Mouse (Mus musculus) megakaryocyte, embryonic 14.5 days (primary cell): ENCODE measurements around the gene Uqcr11. TPM values are rescaled to one million over a fixed set of nuclear protein-coding genes. Genes with fewer than 3 reads are reported as not detected.

ENCODE experiments used
- H3K27me3 ChIP-seq: replicated peaks from 2 replicates; pipeline ENCODE3; 2012; ENCODE audit warnings: inconsistent platforms
- H3K36me3 ChIP-seq: replicated peaks from 2 replicates; pipeline ENCODE3; 2012; ENCODE audit warnings: low read length, inconsistent platforms, mixed read lengths
- H3K4me1 ChIP-seq: 2 replicates; pipeline ENCODE4 v1.6.1; 2012; ENCODE audit warnings: inconsistent platforms
- H3K4me3 ChIP-seq: replicated peaks from 2 replicates; pipeline ENCODE3; 2012; ENCODE audit warnings: moderate library complexity, mild to moderate bottlenecking, inconsistent platforms
- H3K9me3 ChIP-seq: 2 replicates; pipeline ENCODE4 v1.6.1; 2012; ENCODE audit warnings: inconsistent platforms
- FLI1 ChIP-seq: IDR thresholded peaks from 2 replicates; pipeline ENCODE4 v1.6.1; 2012; ENCODE audit warnings: low read length, inconsistent platforms, mixed read lengths
- GATA1 ChIP-seq: IDR thresholded peaks from 3 replicates; pipeline ENCODE4 v1.6.1; 2012; ENCODE audit warnings: mixed read lengths, low read length, inconsistent platforms, borderline replicate concordance
- polyA plus RNA-seq: library from polyadenylated mRNA; stranded (reverse); fragments of >175 nt; gene quantifications from 2 replicates; pipeline ENCODE4 v1.2.3, GENCODE M21; 2012; ENCODE audit warnings: low replicate concordance; ENCODE audit not compliant: insufficient read depth

The Uqcr11 gene
- polyA plus RNA-seq, 1 experiment = 1,591 TPM

DNA sequence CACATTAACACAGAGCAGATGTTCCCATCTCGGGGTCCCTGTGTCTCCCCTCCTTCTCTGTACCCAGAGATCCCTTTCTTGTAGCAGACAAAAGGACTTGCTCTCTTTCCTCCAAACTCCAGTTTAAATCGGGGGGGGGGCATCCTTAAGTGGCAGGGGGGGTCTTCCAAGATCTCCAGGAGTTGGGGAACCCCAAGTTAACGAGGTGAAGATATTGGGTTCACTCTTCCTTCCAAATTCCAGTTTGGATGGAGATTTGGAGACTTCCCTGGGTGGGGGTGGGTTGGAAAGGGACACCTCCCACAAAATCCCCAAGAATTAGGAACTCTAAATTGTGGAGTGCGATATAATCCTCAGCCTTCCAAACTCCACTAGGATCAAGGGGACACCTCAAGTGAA is 25.8 kb upstream of the Uqcr11 start:
- TF ChIP-seq GATA1 (no peak), FLI1 (no peak)
- peaks cover 37% of the 10 kb centered on the region for H3K36me3 ChIP-seq
- H3K4me1 ChIP-seq = peaks cover 56% of the 10 kb centered on the region
- H3K27me3 ChIP-seq = no peaks in the 10 kb centered on the region
- no peaks in the 10 kb centered on the region for H3K9me3 ChIP-seq
- H3K4me3 ChIP-seq = peak overlapping the region; percentile 96

DNA sequence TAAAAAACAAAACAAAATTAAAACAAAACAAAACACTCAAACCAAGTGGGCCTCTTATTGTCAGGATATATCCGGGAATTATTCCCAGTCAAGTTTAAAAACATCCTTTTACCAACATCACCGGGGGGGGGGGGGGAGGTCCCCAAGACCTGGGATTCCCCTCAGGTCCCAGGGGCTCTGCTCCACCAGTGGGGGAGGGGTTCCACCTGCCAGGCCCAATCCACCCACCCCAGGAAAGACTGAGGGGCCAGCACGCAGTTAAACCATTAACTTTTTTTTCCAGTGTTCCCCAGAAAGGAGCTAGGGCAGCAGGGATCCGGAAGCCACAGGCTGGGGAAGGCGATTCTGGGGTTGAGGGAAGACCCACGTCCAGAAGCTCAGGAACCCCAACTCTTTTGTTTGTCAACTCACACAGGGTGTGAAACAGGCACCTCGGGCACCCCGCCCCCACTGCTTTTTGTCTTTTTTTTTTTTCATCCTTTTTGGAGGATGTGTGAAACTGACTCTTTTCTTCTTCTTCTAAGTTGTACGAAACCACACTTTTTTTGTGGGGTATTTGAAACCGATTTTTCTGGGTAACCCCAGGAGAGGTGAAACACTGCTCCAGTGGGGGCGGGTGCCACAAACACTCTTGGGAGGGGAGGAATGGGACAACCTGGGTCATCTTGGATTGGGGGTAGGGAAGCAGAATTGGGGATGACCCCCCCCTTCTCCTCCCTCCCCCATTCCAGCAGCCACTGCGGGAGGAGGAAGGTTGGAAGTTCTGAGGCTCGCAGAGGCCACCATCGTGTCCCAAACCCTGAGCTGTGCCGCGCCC is 25.1 kb upstream of the Uqcr11 start:
- Histone ChIP-seq H3K27me3 (no peaks in the 10 kb centered on the region), H3K4me3 (peak overlapping the region; percentile 96), H3K9me3 (no peaks in the 10 kb centered on the region), H3K4me1 (peaks cover 58% of the 10 kb centered on the region), H3K36me3 (peaks cover 43% of the 10 kb centered on the region)
- TF ChIP-seq GATA1 (no peak), FLI1 (no peak)

DNA sequence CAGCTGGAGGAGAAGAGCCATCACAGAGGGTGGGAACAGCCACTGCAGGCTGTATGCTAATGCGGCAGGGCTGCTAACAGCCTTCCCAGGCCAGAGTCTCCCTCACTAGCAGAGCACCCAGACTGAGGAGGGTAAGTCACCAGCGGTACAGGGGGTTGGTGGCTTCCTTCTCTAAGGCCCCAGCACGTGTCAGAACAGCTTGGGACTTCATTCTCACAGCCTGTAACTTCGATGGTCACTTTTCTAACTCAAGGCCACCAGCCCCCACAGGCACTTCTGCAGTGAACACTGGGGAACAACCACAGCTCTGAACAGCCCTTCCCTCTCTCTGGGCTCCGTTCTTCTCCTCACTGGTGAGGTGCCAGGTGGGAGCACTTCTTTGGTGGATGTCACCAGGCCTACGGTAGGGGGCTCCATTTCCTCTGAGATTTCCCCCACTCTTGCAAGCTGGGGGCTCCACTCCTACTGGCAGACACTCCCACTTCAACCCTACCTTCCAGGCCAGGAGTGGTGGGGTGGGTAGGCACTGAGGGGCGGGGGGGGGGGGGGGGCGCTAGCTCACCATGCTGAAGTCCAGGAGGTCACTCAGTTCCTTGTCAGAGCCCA is 23.8 kb upstream of the Uqcr11 start:
- Histone ChIP-seq H3K36me3 (peaks cover 56% of the 10 kb centered on the region), H3K9me3 (0 out of 2 replicates have a peak, but pooled peaks cover under 1% of the 10 kb centered on the region), H3K4me1 (peaks cover 45% of the 10 kb centered on the region), H3K27me3 (no peaks in the 10 kb centered on the region), H3K4me3 (no peak overlapping the region)
- TF ChIP-seq GATA1 = no peak
- no peak for TF ChIP-seq FLI1

DNA sequence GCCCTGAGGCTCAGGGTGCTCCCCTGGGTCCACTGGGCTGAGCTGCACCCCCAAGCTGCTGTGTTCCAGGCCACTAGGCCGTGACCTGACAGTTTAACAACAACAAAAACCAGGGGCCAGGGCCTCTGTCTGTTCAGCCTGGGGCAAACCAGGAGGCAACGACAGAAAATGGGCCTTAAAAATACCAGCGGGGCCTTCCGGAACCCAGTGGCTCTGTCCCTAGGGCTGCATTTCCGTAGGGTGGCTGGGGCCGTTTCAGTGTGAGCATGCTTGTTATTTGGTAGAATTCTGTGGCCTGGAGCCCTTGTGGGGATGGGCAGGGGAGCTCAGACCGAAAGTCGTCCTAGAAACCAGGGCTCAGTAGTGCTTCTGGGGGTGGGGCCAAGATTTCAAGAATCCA is 23.2 kb upstream of the Uqcr11 start:
- Histone ChIP-seq H3K4me3 (no peak overlapping the region), H3K4me1 (peaks cover 41% of the 10 kb centered on the region), H3K27me3 (no peaks in the 10 kb centered on the region), H3K36me3 (peaks cover 63% of the 10 kb centered on the region), H3K9me3 (0 out of 2 replicates have a peak, but pooled peaks cover 5% of the 10 kb centered on the region)
- TF ChIP-seq FLI1 (no peak), GATA1 (no peak)

DNA sequence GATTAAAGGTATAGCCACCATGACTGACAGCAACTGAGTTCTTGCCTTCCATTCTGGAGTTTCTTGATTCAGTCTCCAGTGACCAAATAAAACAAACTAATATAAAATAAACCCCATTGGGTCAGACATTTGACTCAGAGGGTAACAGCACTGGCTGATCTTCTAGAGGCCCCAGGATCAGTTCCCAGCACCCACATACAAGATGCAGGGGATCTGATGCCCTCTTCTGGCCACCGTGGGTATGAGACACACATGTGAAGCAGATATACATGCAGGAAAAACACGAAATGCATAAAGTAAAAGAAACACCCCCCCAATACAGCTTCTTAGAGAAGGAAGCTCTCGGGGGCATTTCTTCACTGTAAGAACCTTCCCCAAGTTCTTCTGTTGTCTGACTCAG is 18.4 kb upstream of the Uqcr11 start:
- TF ChIP-seq FLI1 = no peak
- TF ChIP-seq GATA1 = no peak
- H3K4me1 ChIP-seq = peaks cover 46% of the 10 kb centered on the region
- peaks cover 99% of the 10 kb centered on the region for H3K36me3 ChIP-seq
- no peak overlapping the region for H3K4me3 ChIP-seq
- 0 out of 2 replicates have a peak, but pooled peaks cover 5% of the 10 kb centered on the region for H3K9me3 ChIP-seq
- no peaks in the 10 kb centered on the region for H3K27me3 ChIP-seq

DNA sequence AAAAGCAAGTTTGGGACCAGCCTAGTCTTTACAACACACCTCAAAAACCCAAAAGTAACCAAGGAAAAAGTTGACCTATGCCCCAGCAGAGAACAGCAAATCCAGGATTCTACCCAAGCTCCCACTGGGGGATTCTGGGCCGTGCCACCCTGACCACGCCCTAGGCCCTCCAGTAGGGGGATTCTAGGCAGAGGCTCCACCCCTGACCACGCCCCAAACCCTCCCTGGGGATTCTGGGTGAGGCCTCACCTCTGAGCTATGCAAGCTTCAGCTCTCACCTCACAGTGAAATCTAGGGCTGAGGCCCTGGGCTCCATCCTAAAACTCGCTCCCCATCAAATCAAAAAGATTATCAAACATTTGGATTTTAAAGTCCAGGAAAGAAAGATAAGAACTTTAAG is 16.9 kb upstream of the Uqcr11 start:
- Histone ChIP-seq H3K4me3 (no peak overlapping the region), H3K9me3 (0 out of 2 replicates have a peak, but pooled peaks cover 5% of the 10 kb centered on the region), H3K36me3 (peaks cover 99% of the 10 kb centered on the region), H3K27me3 (no peaks in the 10 kb centered on the region), H3K4me1 (peaks cover 56% of the 10 kb centered on the region)
- no peak for TF ChIP-seq FLI1
- no peak for TF ChIP-seq GATA1

DNA sequence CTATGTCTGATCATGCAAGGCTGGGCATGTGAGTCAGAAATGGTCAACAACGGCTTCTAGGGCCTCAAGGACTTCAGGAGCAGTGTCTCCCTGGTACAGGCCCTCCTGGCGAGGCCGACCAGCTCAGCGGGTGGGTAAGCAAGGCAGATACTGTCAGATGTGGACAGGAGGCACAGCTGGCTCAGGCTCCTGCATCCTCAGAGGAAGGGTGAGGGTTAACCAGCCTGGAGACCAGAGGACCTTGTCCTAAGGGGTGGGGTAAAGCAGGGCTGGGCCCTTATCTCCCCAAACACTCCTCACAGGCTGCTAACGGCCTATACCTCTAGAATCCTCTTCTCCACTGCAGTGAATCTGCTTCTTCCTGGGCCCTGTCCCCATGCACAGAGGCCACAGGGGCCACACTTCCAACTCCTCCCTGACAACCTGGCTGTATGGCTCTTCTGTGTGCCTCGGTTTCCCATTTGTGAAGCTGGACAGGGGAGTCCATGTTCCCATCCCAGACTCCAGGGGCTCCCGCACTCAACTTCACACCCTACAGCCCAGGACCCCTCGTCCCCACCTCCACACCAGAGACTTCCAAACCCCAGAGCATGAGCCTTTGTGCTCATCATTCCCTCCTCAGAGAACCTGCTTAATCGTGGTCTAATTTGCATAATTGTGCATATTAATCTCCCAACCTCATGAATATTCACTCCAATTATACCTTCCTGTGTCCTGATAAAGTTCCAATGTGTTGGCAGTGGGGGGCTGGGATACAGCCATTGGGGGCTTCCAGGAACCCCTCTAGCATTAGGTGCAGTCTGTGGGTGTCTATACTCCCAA is 15.2 kb upstream of the Uqcr11 start:
- H3K4me1 ChIP-seq = peaks cover 54% of the 10 kb centered on the region
- TF ChIP-seq GATA1 (no peak), FLI1 (no peak)
- 0 out of 2 replicates have a peak, but pooled peaks cover 5% of the 10 kb centered on the region for H3K9me3 ChIP-seq
- no peak overlapping the region for H3K4me3 ChIP-seq
- H3K36me3 ChIP-seq = peaks cover 100% of the 10 kb centered on the region
- no peaks in the 10 kb centered on the region for H3K27me3 ChIP-seq

DNA sequence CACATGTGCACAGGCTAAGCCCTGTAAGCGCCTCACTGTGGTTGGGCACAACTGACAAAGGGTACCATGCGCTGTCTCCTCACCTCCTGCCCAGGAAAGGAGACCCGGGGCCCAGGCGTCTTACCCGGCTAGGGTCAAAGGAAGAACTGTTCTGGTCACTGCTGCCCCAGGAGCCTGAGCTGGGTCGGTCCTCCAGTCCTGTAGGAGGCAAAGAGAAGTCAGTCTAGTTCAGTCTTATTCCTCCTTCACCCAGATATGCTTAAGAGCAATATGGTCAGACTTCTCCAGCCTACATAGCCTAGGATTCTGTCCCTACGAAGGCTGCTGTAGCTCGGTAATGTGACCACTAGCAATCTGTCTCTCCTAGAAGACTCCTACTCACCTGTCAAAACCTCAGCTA is 14.6 kb upstream of the Uqcr11 start:
- TF ChIP-seq FLI1 (no peak), GATA1 (no peak)
- Histone ChIP-seq H3K4me1 (peaks cover 53% of the 10 kb centered on the region), H3K4me3 (no peak overlapping the region), H3K9me3 (0 out of 2 replicates have a peak, but pooled peaks cover 5% of the 10 kb centered on the region), H3K27me3 (no peaks in the 10 kb centered on the region), H3K36me3 (peaks cover 100% of the 10 kb centered on the region)

DNA sequence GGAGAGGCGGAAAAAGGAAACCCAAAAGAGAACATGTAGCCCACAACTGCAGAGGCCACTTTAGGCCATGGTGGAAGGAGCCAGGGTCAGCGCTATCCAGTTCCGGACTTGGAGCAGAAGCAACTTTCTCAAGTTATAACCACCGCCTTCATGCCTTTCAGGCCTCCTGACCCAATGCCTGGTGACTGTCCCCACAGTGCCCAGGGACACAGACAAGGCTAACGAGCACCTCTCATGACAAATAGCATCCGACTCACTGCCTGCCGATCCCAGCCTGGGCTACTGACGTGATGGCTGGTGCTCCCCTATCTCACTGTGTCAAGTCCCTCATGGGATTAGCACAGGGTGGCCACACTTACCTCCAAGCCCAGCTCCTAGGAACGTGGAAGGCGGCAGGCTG is 14.1 kb upstream of the Uqcr11 start:
- H3K4me3 ChIP-seq = peak overlapping the region; percentile 29
- H3K36me3 ChIP-seq = peaks cover 100% of the 10 kb centered on the region
- TF ChIP-seq FLI1 (no peak), GATA1 (no peak)
- H3K4me1 ChIP-seq = peaks cover 53% of the 10 kb centered on the region
- no peaks in the 10 kb centered on the region for H3K27me3 ChIP-seq
- H3K9me3 ChIP-seq = 0 out of 2 replicates have a peak, but pooled peaks cover 5% of the 10 kb centered on the region

DNA sequence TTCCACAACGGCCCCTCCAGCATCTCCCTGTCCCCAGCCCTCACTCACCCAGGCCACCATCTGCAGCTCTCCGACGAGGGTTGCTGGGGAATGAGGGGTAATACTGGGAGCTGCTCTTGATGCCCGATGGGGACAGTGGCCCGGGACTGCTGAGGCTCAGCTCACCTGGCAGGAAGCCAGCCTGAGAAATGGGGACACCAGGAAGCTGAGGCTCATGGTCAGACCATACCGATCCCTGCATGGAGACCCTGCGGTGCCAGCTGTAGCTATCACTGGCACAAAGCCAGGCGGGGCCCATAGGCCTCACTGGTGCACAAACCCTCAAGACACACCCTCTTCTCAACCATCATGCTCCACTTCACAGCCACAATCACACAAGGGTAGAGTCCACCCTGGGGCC is 12.8 kb upstream of the Uqcr11 start:
- peaks cover 46% of the 10 kb centered on the region for H3K4me1 ChIP-seq
- TF ChIP-seq GATA1 (no peak), FLI1 (no peak)
- no peaks in the 10 kb centered on the region for H3K27me3 ChIP-seq
- no peak overlapping the region for H3K4me3 ChIP-seq
- peaks cover 100% of the 10 kb centered on the region for H3K36me3 ChIP-seq
- H3K9me3 ChIP-seq = no peaks in the 10 kb centered on the region
